8 mouse cellular contexts compared by ENCODE assay signal in genomic region chr1:36511289-36512021, GRCm38 (mm10). TPM values are rescaled to one million over a fixed set of nuclear protein-coding genes. Genes with fewer than 3 reads are reported as not detected.
DNase-seq lines count a peak whose midpoint lies in the region; ATAC-seq and TF ChIP-seq lines count a peak whose summit lies in the region.

Cnnm3 (plus strand) TSS chr1:36511867.

- H3K9me3 ChIP-seq in heart, embryonic 11.5 days (replicated peaks; ENCODE audit: control insufficient read depth, low read length), result no peaks in the 10 kb centered on the region
- no peaks in the 10 kb centered on the region for H3K9me3 ChIP-seq in kidney, embryonic 16.5 days (ENCODE audit: low read length)

- peak; percentile 99 to 100 for DNase-seq in B cell, adult 2 months
- peak; percentile 98 for DNase-seq in brain, adult 2 months (ENCODE audit: low read depth, low spot score)
- peak; percentile 83 for DNase-seq in liver, adult 2 months (ENCODE audit: extremely low read depth, low read depth, low spot score)
- DNase-seq in splenic B cell, adult 2 months (ENCODE audit: low read depth, low spot score), result peak; percentile 97

- peak within 1 kb of the TSS; percentile 99 for H3K27ac ChIP-seq in heart, embryonic 11.5 days (ENCODE audit: low read depth, low read length)
- peak within 1 kb of the TSS; percentile 97 for H3K27ac ChIP-seq in kidney, embryonic 16.5 days (ENCODE audit: low read length)
- peak within 1 kb of the TSS; percentile 81 for H3K27ac ChIP-seq in liver, adult 2 months (replicated peaks; ENCODE audit: insufficient read depth, low read depth, low read length)

- no peaks in the 10 kb centered on the region for H3K36me3 ChIP-seq in heart, embryonic 11.5 days (ENCODE audit: control insufficient read depth, insufficient read depth, low read length)
- peaks cover 6% of the 10 kb centered on the region for H3K36me3 ChIP-seq in kidney, embryonic 16.5 days (ENCODE audit: insufficient read depth, low read length)
- H3K36me3 ChIP-seq in liver, adult 2 months (ENCODE audit: control insufficient read depth, insufficient read depth, low read length), result no peaks in the 10 kb centered on the region
- H3K36me3 ChIP-seq in myocyte (ENCODE audit: control insufficient read depth, insufficient read depth), result no peaks in the 10 kb centered on the region
- H3K36me3 ChIP-seq in splenic B cell, adult 2 months (ENCODE audit: control insufficient read depth, insufficient read depth, low read length, poor library complexity, severe bottlenecking), result peaks cover 3% of the 10 kb centered on the region; the same call in 1 of the 2 replicates

- TF ChIP-seq CTCF in liver, adult 2 months (IDR thresholded peaks at IDR 0.05; ENCODE audit: low read depth, low read length), result peak; percentile 61

- H3K27me3 ChIP-seq in heart, embryonic 11.5 days (ENCODE audit: control insufficient read depth, insufficient read depth, low read length), result no peaks in the 10 kb centered on the region
- no peaks in the 10 kb centered on the region for H3K27me3 ChIP-seq in kidney, embryonic 16.5 days (ENCODE audit: insufficient read depth, low read length)
- H3K27me3 ChIP-seq in liver, adult 2 months (ENCODE audit: control insufficient read depth, insufficient read depth, low read length), result no peaks in the 10 kb centered on the region
- H3K27me3 ChIP-seq in myocyte (ENCODE audit: control insufficient read depth, insufficient read depth, insufficient read length), result no peaks in the 10 kb centered on the region
- H3K27me3 ChIP-seq in splenic B cell, adult 2 months (ENCODE audit: control insufficient read depth, insufficient read depth, low read length, poor library complexity, severe bottlenecking), result no peaks in the 10 kb centered on the region

- peak within 1 kb of the TSS; percentile 97 for H3K4me2 ChIP-seq in heart, embryonic 11.5 days
- H3K4me2 ChIP-seq in kidney, embryonic 16.5 days (replicated peaks; ENCODE audit: low read depth, low read length), result peak within 1 kb of the TSS; percentile 88
- peak within 1 kb of the TSS; percentile 100 for H3K4me2 ChIP-seq in myocyte (ENCODE audit: low read depth)

- H3K79me2 ChIP-seq in liver, adult 2 months (ENCODE audit: control insufficient read depth, insufficient read depth, low read length), result peaks cover 8% of the 10 kb centered on the region; the same call in 1 of the 2 replicates
- H3K79me2 ChIP-seq in myocyte (ENCODE audit: control insufficient read depth, insufficient read depth), result peaks cover 36% of the 10 kb centered on the region

- H3K4me1 ChIP-seq in heart, embryonic 11.5 days (ENCODE audit: control insufficient read depth, insufficient read depth, low read length), result peaks cover 10% of the 10 kb centered on the region
- peaks cover 26% of the 10 kb centered on the region for H3K4me1 ChIP-seq in kidney, embryonic 16.5 days (ENCODE audit: insufficient read depth, low read length)
- peaks cover 8% of the 10 kb centered on the region for H3K4me1 ChIP-seq in liver, adult 2 months (ENCODE audit: control insufficient read depth, insufficient read depth, low read length)

- H3K4me3 ChIP-seq in heart, embryonic 11.5 days (ENCODE audit: low read depth, low read length), result peak within 1 kb of the TSS; percentile 98
- H3K4me3 ChIP-seq in kidney, embryonic 16.5 days (ENCODE audit: low read length), result peak within 1 kb of the TSS; percentile 86
- peak within 1 kb of the TSS; percentile 90 for H3K4me3 ChIP-seq in liver, adult 2 months (ENCODE audit: insufficient read depth, low read depth, low read length)
- H3K4me3 ChIP-seq in myocyte, result peak within 1 kb of the TSS; percentile 39

- H3ac ChIP-seq in myocyte (ENCODE audit: control insufficient read depth, insufficient read length), result peak within 1 kb of the TSS; percentile 67

- 1% methylated on average over 48 of the region's 51 CpGs for WGBS in heart, embryonic 11.5 days (ENCODE audit: insufficient replicate concordance)
- 1% methylated on average over 49 of the region's 51 CpGs for WGBS in kidney, embryonic 16.5 days
- WGBS in liver, adult 2 months, result 3% methylated on average over 51 of the region's 51 CpGs

- peak; percentile 96 for ATAC-seq in erythroblast, adult 5-6 weeks (replicated peaks; ENCODE audit: low FRiP score, poor library complexity, severe bottlenecking)
- peak; percentile 98 for ATAC-seq in heart, embryonic 11.5 days (replicated peaks; ENCODE audit: insufficient number of reproducible peaks, low FRiP score, low TSS enrichment)
- ATAC-seq in kidney, embryonic 16.5 days (ENCODE audit: low FRiP score, low TSS enrichment), result peak; percentile 98

- H3K9ac ChIP-seq in heart, embryonic 11.5 days (ENCODE audit: low read depth, low read length), result peak within 1 kb of the TSS; percentile 90
- peak within 1 kb of the TSS; percentile 87 for H3K9ac ChIP-seq in kidney, embryonic 16.5 days (replicated peaks; ENCODE audit: low read length)
- H3K9ac ChIP-seq in liver, adult 2 months (ENCODE audit: low read depth, low read length), result peak within 1 kb of the TSS; percentile 92

- peak; percentile 91 for TF ChIP-seq POLR2A in liver, adult 2 months (IDR thresholded peaks at IDR 0.05; ENCODE audit: extremely low read depth, insufficient read depth, low read length)
- peak; percentile 90 for TF ChIP-seq POLR2A in myocyte (IDR thresholded peaks at IDR 0.05; ENCODE audit: insufficient read length, low read depth)

TF ChIP-seq in myocyte, 11 proteins besides CTCF, POLR2A, EP300 and RAD21:
- TF ChIP-seq POLR2AphosphoS2 (IDR thresholded peaks at IDR 0.05; ENCODE audit: insufficient read length, low read depth) (peak; percentile 80), MYOD1 (IDR thresholded peaks at IDR 0.05; ENCODE audit: control insufficient read depth in 1 of 3, insufficient read length in 2 of 3, low read depth in 2 of 3) (no peak), MYOG (IDR thresholded peaks at IDR 0.05; ENCODE audit: control insufficient read depth in 1 of 3, insufficient read depth in 1 of 3, insufficient read length in 2 of 3, low read depth in 2 of 3) (peak in 1 of 3 experiments; percentile 8)

RNA-seq across cellular contexts. Expression of gene Cnnm3, which starts in this region (rescaled TPM):
- total RNA-seq in erythroblast, adult 5-6 weeks (2015; ENCODE audit: low replicate concordance), result 7.9 and 8.8 TPM in 2 replicates
- 5.7 and 7.4 TPM in 2 replicates for total RNA-seq in erythroblast, adult 5-6 weeks (2017; ENCODE audit: low replicate concordance)
- polyA plus RNA-seq in heart, embryonic 11.5 days (2014; fragmentation: Nextera tagmentation; extraction: Ambion mirVana), result 2.5 and 3.9 TPM in 2 replicates
- 3.5 and 3.7 TPM in 2 replicates for polyA plus RNA-seq in kidney, embryonic 16.5 days (2015; fragmentation: Nextera tagmentation; extraction: Ambion mirVana)
- 4.4 and 6.8 TPM in 2 replicates for total RNA-seq in liver, adult 2 months (2014; rRNA removed)
- 11.3 and 14.1 TPM in 2 replicates for polyA plus RNA-seq in liver, adult 2 months (2012; rRNA removed)
- polyA plus RNA-seq in myocyte (2012; fragmentation: generic; extraction: Trizol), result 10.2 TPM

Comparison
In these comparisons a context has a peak if more than half of its experiments do, and no peak if none do; other contexts are left out.
1. Peak in every context shown above with its lines: DNase-seq, ATAC-seq, H3K4me3 ChIP-seq and H3K27ac ChIP-seq.
2. H3K4me3 ChIP-seq: peak in every context shown above with its lines; median percentile 98 in heart, embryonic 11.5 days; 90 in liver, adult 2 months; 86 in kidney, embryonic 16.5 days; 39 in myocyte.